Mouse (Mus musculus): ENCODE measurements around the gene Nlrp3. TPM values are rescaled to one million over a fixed set of nuclear protein-coding genes. Genes with fewer than 3 reads are reported as not detected.
A peak's percentile ranks its signal among the peaks of the same experiment; 100 is the strongest.
"Not testable (repeated sequence)": the region's sequence is repeated elsewhere in the genome, so short reads cannot be mapped to it uniquely, and the experiment has no call there.

Nlrp3 gene
- total and polyA plus RNA-seq, 2 experiments from 2014 or later: 0.10 to 0.14 TPM

DNA sequence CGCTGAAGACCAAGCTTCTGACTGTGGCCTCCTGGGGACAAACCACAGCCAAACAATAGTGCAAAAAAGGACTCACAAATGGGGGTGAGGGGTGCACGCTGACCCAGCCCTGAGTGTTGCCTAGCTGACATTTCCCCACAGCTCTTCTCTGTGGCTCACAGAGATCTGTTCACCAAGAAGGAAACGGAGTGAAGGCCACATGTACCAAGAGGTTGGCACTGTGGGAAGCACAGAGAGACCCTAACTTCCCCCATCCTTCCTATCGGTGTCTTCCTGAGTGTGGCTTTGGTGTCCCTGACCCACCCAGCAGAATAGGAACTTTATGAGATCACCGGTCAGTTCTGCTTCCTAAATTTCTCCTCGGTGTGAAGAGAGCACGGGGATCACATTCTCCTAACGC, 13.2 kb downstream of the Nlrp3 start:
- H3K4me2 ChIP-seq (ENCODE audit: low read depth): no peak overlapping the region
- no peaks in the 10 kb centered on the region for H3K27me3 ChIP-seq (ENCODE audit: insufficient read depth, low read length)
- H3K9me3 ChIP-seq (ENCODE audit: low read length): no peaks in the 10 kb centered on the region
- H3K36me3 ChIP-seq (ENCODE audit: insufficient read depth): no peaks in the 10 kb centered on the region
- H3K27ac ChIP-seq (ENCODE audit: low read depth, low read length): no peak overlapping the region
- 76% methylated on average over 8 of the region's 8 CpGs for WGBS
- ATAC-seq (no peak), DNase-seq (no peak)
- H3K9ac ChIP-seq: no peak overlapping the region
- no peaks in the 10 kb centered on the region for H3K4me1 ChIP-seq (ENCODE audit: insufficient read depth)
- no peak for TF ChIP-seq CTCF (IDR thresholded peaks at IDR 0.05; ENCODE audit: low read depth)
- H3K4me3 ChIP-seq (ENCODE audit: low read depth, low read length): no peak overlapping the region

GRCm38 (mm10) chr11:59560906-59561305, 19.5 kb downstream of the Nlrp3 start:
- no peak for TF ChIP-seq CTCF (IDR thresholded peaks at IDR 0.05; ENCODE audit: low read depth)
- Histone ChIP-seq H3K27ac (ENCODE audit: low read depth, low read length) (no peak overlapping the region), H3K9me3 (ENCODE audit: low read length) (no peaks in the 10 kb centered on the region), H3K9ac (no peak overlapping the region), H3K4me3 (ENCODE audit: low read depth, low read length) (no peak overlapping the region), H3K36me3 (ENCODE audit: insufficient read depth) (no peaks in the 10 kb centered on the region), H3K27me3 (ENCODE audit: insufficient read depth, low read length) (no peaks in the 10 kb centered on the region), H3K4me2 (ENCODE audit: low read depth) (no peak overlapping the region), H3K4me1 (ENCODE audit: insufficient read depth) (no peaks in the 10 kb centered on the region)
- DNase-seq (no peak), ATAC-seq (no peak)
- 71% methylated on average over 3 of the region's 3 CpGs for WGBS

GRCm38 (mm10) chr11:59562336-59562735, 21.0 kb downstream of the Nlrp3 start:
- no peak for DNase-seq
- Histone ChIP-seq H3K4me2 (ENCODE audit: low read depth) (no peak overlapping the region), H3K27me3 (ENCODE audit: insufficient read depth, low read length) (no peaks in the 10 kb centered on the region), H3K9me3 (ENCODE audit: low read length) (no peaks in the 10 kb centered on the region), H3K4me1 (ENCODE audit: insufficient read depth) (no peaks in the 10 kb centered on the region), H3K36me3 (ENCODE audit: insufficient read depth) (no peaks in the 10 kb centered on the region), H3K27ac (ENCODE audit: low read depth, low read length) (no peak overlapping the region), H3K9ac (no peak overlapping the region), H3K4me3 (ENCODE audit: low read depth, low read length) (no peak overlapping the region)
- TF ChIP-seq CTCF (IDR thresholded peaks at IDR 0.05; ENCODE audit: low read depth): no peak
- ATAC-seq: no peak
- 91% methylated on average over 4 of the region's 4 CpGs for WGBS

DNA sequence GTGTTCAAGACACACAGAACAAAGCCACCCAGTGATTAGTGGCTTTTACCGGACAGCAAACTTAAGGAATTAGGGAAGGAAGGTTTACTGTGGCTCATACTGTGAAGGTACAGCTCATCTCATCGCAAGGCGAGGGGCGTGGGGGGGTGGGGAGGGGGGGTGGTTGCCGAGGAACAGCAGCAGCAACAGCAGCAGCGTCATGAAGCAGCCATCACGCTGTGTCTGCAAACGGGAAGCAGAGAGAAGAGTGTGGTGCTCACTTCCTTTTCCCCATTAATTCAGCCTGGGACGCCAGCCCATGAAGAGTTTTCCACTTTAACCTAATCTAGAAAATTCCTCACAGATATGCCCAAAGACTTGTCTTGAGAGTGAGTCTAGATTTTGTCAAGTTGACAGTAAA, 21.5 kb downstream of the Nlrp3 start:
- Histone ChIP-seq H3K27me3 (ENCODE audit: insufficient read depth, low read length) (no peaks in the 10 kb centered on the region), H3K9ac (no peak overlapping the region), H3K4me3 (ENCODE audit: low read depth, low read length) (no peak overlapping the region), H3K27ac (ENCODE audit: low read depth, low read length) (no peak overlapping the region), H3K36me3 (ENCODE audit: insufficient read depth) (no peaks in the 10 kb centered on the region), H3K9me3 (ENCODE audit: low read length) (no peaks in the 10 kb centered on the region), H3K4me2 (ENCODE audit: low read depth) (no peak overlapping the region), H3K4me1 (ENCODE audit: insufficient read depth) (no peaks in the 10 kb centered on the region)
- ATAC-seq (no peak), DNase-seq (no peak)
- WGBS: 69% methylated on average over 9 of the region's 9 CpGs
- no peak for TF ChIP-seq CTCF (IDR thresholded peaks at IDR 0.05; ENCODE audit: low read depth)

- no peaks in the 10 kb centered on the region for H3K9me3 ChIP-seq (ENCODE audit: low read length)
- DNase-seq (peak; percentile 11), ATAC-seq (no peak)
- H3K27me3 ChIP-seq (ENCODE audit: insufficient read depth, low read length): no peaks in the 10 kb centered on the region
- no peak overlapping the region for H3K9ac ChIP-seq
- H3K27ac ChIP-seq (ENCODE audit: low read depth, low read length): no peak overlapping the region
- TF ChIP-seq CTCF (IDR thresholded peaks at IDR 0.05; ENCODE audit: low read depth): peak; percentile 58
- no peak overlapping the region for H3K4me2 ChIP-seq (ENCODE audit: low read depth)
- H3K4me3 ChIP-seq (ENCODE audit: low read depth, low read length): no peak overlapping the region
- H3K36me3 ChIP-seq (ENCODE audit: insufficient read depth): no peaks in the 10 kb centered on the region
- H3K4me1 ChIP-seq (ENCODE audit: insufficient read depth): no peaks in the 10 kb centered on the region
- 55% methylated on average over 3 of the region's 3 CpGs for WGBS
Measured at GRCm38 (mm10) chr11:59569306-59569705, 27.9 kb downstream of the Nlrp3 start.

DNA sequence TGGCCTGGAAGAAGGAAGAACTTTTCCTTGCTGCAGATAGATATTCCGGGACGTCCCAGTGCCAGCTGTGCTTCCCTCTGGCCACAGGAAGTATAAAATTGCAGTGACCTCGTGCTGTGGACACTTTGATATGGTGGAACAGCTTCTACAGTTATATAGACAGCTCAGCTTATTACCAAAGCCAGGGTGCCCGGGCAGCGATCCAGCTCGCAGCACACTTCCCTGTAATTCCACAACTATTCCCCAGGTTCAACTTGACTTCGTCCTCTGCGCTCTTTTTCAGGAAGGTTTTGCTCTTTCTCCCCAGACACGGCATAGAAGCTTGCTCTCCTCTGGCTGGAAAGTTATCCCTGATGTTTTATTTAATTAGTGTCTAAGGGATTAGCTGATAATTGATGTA, 34.4 kb downstream of the Nlrp3 start:
- no peak for ATAC-seq
- H3K27me3 ChIP-seq (ENCODE audit: insufficient read depth, low read length): no peaks in the 10 kb centered on the region
- no peaks in the 10 kb centered on the region for H3K9me3 ChIP-seq (ENCODE audit: low read length)
- H3K4me2 ChIP-seq (ENCODE audit: low read depth): no peak overlapping the region
- TF ChIP-seq CTCF (IDR thresholded peaks at IDR 0.05; ENCODE audit: low read depth): no peak
- no peak for DNase-seq
- H3K9ac ChIP-seq: no peak overlapping the region
- H3K4me1 ChIP-seq (ENCODE audit: insufficient read depth): no peaks in the 10 kb centered on the region
- H3K4me3 ChIP-seq (ENCODE audit: low read depth, low read length): no peak overlapping the region
- WGBS: 63% methylated on average over 9 of the region's 9 CpGs
- H3K27ac ChIP-seq (ENCODE audit: low read depth, low read length): no peak overlapping the region
- H3K36me3 ChIP-seq (ENCODE audit: insufficient read depth): no peaks in the 10 kb centered on the region

- H3K9me3 ChIP-seq (ENCODE audit: low read length); H3K4me1 ChIP-seq (ENCODE audit: insufficient read depth); ATAC-seq; H3K36me3 ChIP-seq (ENCODE audit: insufficient read depth); DNase-seq; H3K27ac ChIP-seq (ENCODE audit: low read depth, low read length); H3K9ac ChIP-seq; H3K27me3 ChIP-seq (ENCODE audit: insufficient read depth, low read length); H3K4me2 ChIP-seq (ENCODE audit: low read depth); H3K4me3 ChIP-seq (ENCODE audit: low read depth, low read length): not testable (repeated sequence)
Measured at GRCm38 (mm10) chr11:59576135-59576534, 34.8 kb downstream of the Nlrp3 start, which contains the start of gene Olfr222. Gene Olfr222 (minus strand): TSS chr11:59576235.

DNA sequence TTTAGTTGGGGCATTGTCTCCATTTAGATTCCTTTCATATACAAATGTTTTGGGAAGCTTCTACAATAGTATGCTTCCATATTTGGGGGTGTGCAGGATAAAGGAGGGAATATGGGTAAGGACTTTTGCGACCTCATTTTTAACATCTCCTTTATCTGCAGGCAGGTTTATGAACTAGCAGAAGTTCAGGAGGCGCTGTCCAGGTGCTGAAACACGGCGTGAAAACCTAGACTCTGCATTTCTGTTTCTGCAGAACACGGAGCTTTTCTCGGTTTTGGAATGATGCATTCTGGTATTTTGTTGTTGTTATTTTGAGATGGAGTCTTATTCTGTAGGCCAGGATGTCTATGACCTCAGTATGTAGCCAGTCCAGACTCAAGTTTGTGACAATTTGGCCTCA, 43.2 kb downstream of the Nlrp3 start:
- DNase-seq: no peak
- WGBS: 34% methylated on average over 6 of the region's 6 CpGs

More for the DNA sequence above, 43.2 kb downstream of the Nlrp3 start:
- H3K4me3 ChIP-seq (ENCODE audit: low read depth, low read length): no peak overlapping the region
- H3K36me3 ChIP-seq (ENCODE audit: insufficient read depth): no peaks in the 10 kb centered on the region
- no peaks in the 10 kb centered on the region for H3K4me1 ChIP-seq (ENCODE audit: insufficient read depth)
- no peaks in the 10 kb centered on the region for H3K9me3 ChIP-seq (ENCODE audit: low read length)
- no peak overlapping the region for H3K27ac ChIP-seq (ENCODE audit: low read depth, low read length)
- no peak overlapping the region for H3K4me2 ChIP-seq (ENCODE audit: low read depth)
- no peak for TF ChIP-seq CTCF (IDR thresholded peaks at IDR 0.05; ENCODE audit: low read depth)
- H3K27me3 ChIP-seq (ENCODE audit: insufficient read depth, low read length): no peaks in the 10 kb centered on the region
- no peak overlapping the region for H3K9ac ChIP-seq
- no peak for ATAC-seq
